In the genomic region with DNA sequence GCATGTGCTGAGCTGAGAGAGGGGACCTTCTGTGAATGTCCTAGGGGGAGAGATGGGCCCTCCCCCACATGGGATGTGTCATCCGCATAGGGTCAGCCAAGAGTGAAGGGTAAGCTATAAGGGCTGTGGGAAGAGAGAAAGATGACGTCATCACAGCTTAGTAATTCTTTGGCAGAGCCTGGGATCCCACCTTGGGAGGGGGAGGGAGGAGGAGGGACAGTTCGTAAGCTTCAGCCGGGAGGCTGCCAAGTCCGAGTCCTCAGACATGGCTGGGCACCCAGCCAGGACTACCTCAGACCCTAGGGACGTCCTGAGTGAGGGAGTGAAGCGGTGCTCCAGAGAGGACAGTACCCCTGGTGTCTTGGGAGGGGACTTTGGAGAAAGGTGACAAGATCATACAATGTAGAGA, we compare ENCODE assay signal across 9 mouse cellular contexts. TPM values are rescaled to one million over a fixed set of nuclear protein-coding genes. Genes with fewer than 3 reads are reported as not detected.
A peak's percentile ranks its signal among the peaks of the same experiment; 100 is the strongest.
DNase-seq lines count a peak whose midpoint lies in the region; ATAC-seq and TF ChIP-seq lines count a peak whose summit lies in the region.
"Had no signal": no experiment of that assay in that cellular context is flagged by ENCODE, and none has a peak within 500 bp of the region (broad histone marks: within the 10 kb centered on the region; RNA-seq: fewer than 3 reads in every experiment).

No protein-coding gene starts in this region.

- H3K36me3 ChIP-seq in forebrain, embryonic 12.5 days (replicated peaks): no peaks in the 10 kb centered on the region
- no peaks in the 10 kb centered on the region for H3K36me3 ChIP-seq in forebrain, postnatal 0 days (ENCODE audit: insufficient read depth)
- H3K36me3 ChIP-seq in midbrain, embryonic 11.5 days (ENCODE audit: control insufficient read depth, insufficient read depth, low read length): no peaks in the 10 kb centered on the region
- no peaks in the 10 kb centered on the region for H3K36me3 ChIP-seq in midbrain, embryonic 10.5 days

- TF ChIP-seq CTCF in forebrain, postnatal 0 days (IDR thresholded peaks at IDR 0.05; ENCODE audit: low read depth): no peak

- no peak for DNase-seq in forebrain, postnatal 0 days
- DNase-seq in midbrain, embryonic 11.5 days (ENCODE audit: low spot score, missing footprints): no peak
- no peak for DNase-seq in midbrain, embryonic 10.5 days (ENCODE audit: low spot score)
- DNase-seq in kidney, postnatal 14 days: peak; percentile 43
- peak; percentile 70 for DNase-seq in testis, postnatal 10 days (ENCODE audit: low spot score)
- no peak for DNase-seq in thymus, postnatal 36 days

- peaks cover 12% of the 10 kb centered on the region for H3K4me1 ChIP-seq in forebrain, embryonic 12.5 days
- H3K4me1 ChIP-seq in forebrain, postnatal 0 days (ENCODE audit: insufficient read depth): no peaks in the 10 kb centered on the region
- H3K4me1 ChIP-seq in midbrain, embryonic 11.5 days (ENCODE audit: control insufficient read depth, insufficient read depth, low read length): no peaks in the 10 kb centered on the region; the same call in 1 of the 2 replicates
- H3K4me1 ChIP-seq in midbrain, embryonic 10.5 days: peaks cover 15% of the 10 kb centered on the region

- no peak overlapping the region for H3K4me3 ChIP-seq in forebrain, embryonic 12.5 days (replicated peaks)
- no peak overlapping the region for H3K4me3 ChIP-seq in forebrain, postnatal 0 days (ENCODE audit: low read depth, low read length)
- no peak overlapping the region for H3K4me3 ChIP-seq in midbrain, embryonic 11.5 days (ENCODE audit: low read depth, low read length)
- no peak overlapping the region for H3K4me3 ChIP-seq in midbrain, embryonic 10.5 days

- no peaks in the 10 kb centered on the region for H3K9me3 ChIP-seq in forebrain, embryonic 12.5 days
- no peaks in the 10 kb centered on the region for H3K9me3 ChIP-seq in forebrain, postnatal 0 days (ENCODE audit: low read length)
- no peaks in the 10 kb centered on the region for H3K9me3 ChIP-seq in midbrain, embryonic 11.5 days (ENCODE audit: control insufficient read depth, low read length)
- no peaks in the 10 kb centered on the region for H3K9me3 ChIP-seq in midbrain, embryonic 10.5 days (replicated peaks)

- peaks cover 5% of the 10 kb centered on the region; the same call in 1 of the 2 replicates for H3K27me3 ChIP-seq in forebrain, embryonic 12.5 days
- no peaks in the 10 kb centered on the region for H3K27me3 ChIP-seq in forebrain, postnatal 0 days (ENCODE audit: insufficient read depth, low read length)
- no peaks in the 10 kb centered on the region for H3K27me3 ChIP-seq in midbrain, embryonic 11.5 days (ENCODE audit: control insufficient read depth, insufficient read depth, low read length)
- H3K27me3 ChIP-seq in midbrain, embryonic 10.5 days (ENCODE audit: low read depth, poor library complexity, severe bottlenecking): peaks cover 18% of the 10 kb centered on the region

- WGBS in forebrain, embryonic 12.5 days: 49% methylated on average over 7 of the region's 7 CpGs
- 26% methylated on average over 7 of the region's 7 CpGs for WGBS in forebrain, postnatal 0 days
- 69% methylated on average over 7 of the region's 7 CpGs for WGBS in midbrain, embryonic 11.5 days
- 81% methylated on average over 7 of the region's 7 CpGs for WGBS in midbrain, embryonic 10.5 days

- H3K4me2 ChIP-seq in forebrain, embryonic 12.5 days: no peak overlapping the region
- no peak overlapping the region for H3K4me2 ChIP-seq in forebrain, postnatal 0 days (ENCODE audit: low read depth)
- H3K4me2 ChIP-seq in midbrain, embryonic 11.5 days: no peak overlapping the region

- H3K27ac ChIP-seq in forebrain, embryonic 12.5 days: no peak overlapping the region
- no peak overlapping the region for H3K27ac ChIP-seq in forebrain, postnatal 0 days (ENCODE audit: low read depth, low read length)
- no peak overlapping the region for H3K27ac ChIP-seq in midbrain, embryonic 11.5 days (ENCODE audit: low read depth, low read length)
- H3K27ac ChIP-seq in midbrain, embryonic 10.5 days (replicated peaks): no peak overlapping the region; the same call in 1 of the 2 replicates
- H3K27ac ChIP-seq: liver, embryonic 14.5 days had no signal

- peak; percentile 61; the same call in 1 of the 2 replicates for ATAC-seq in forebrain, embryonic 12.5 days (ENCODE audit: low FRiP score)
- ATAC-seq in forebrain, postnatal 0 days: no peak
- ATAC-seq in midbrain, embryonic 11.5 days (ENCODE audit: low FRiP score): 0 out of 2 replicates have a peak, but pooled peaks have one; percentile 35
- ATAC-seq in erythroid progenitor cell, adult 5-6 weeks (replicated peaks; ENCODE audit: low FRiP score, poor library complexity, severe bottlenecking): no peak

- no peak overlapping the region for H3K9ac ChIP-seq in forebrain, embryonic 12.5 days
- H3K9ac ChIP-seq in forebrain, postnatal 0 days: no peak overlapping the region
- no peak overlapping the region for H3K9ac ChIP-seq in midbrain, embryonic 11.5 days (ENCODE audit: low read length)
- H3K9ac ChIP-seq: liver, embryonic 14.5 days had no signal

RNA-seq across cellular contexts. Expression of a gene that starts 57.9 kb away (rescaled TPM):
- 9.1 and 10.6 TPM in 2 replicates for polyA plus RNA-seq in forebrain, embryonic 12.5 days (2016; fragmentation: Nextera tagmentation; extraction: Ambion mirVana)
- 9.7 and 12.7 TPM in 2 replicates for total RNA-seq in forebrain, postnatal 0 days (2014; rRNA removed)
- 19.3 and 20.7 TPM in 2 replicates for polyA plus RNA-seq in forebrain, postnatal 0 days (2015; fragmentation: Nextera tagmentation; extraction: Ambion mirVana)
- polyA plus RNA-seq in midbrain, embryonic 11.5 days (2014; fragmentation: Nextera tagmentation; extraction: Ambion mirVana): 3.7 and 4.0 TPM in 2 replicates
- 5.1 and 5.9 TPM in 2 replicates for polyA plus RNA-seq in midbrain, embryonic 10.5 days (2016; fragmentation: Nextera tagmentation; extraction: Ambion mirVana)
- 310 and 373 TPM in 2 replicates for total RNA-seq in erythroid progenitor cell, adult 5-6 weeks (2015; ENCODE audit: low replicate concordance)
- total RNA-seq in erythroid progenitor cell, adult 5-6 weeks (2017; ENCODE audit: low replicate concordance): 342 and 415 TPM in 2 replicates

Comparison
In these comparisons a context has a peak if more than half of its experiments do, and no peak if none do; other contexts are left out.
1. ATAC-seq: peak in forebrain, embryonic 12.5 days (single experiment) and midbrain, embryonic 11.5 days (single experiment); none in forebrain, postnatal 0 days (single experiment) and erythroid progenitor cell, adult 5-6 weeks (single experiment).
2. DNase-seq: peak in kidney, postnatal 14 days (single experiment) and testis, postnatal 10 days (single experiment); none in forebrain, postnatal 0 days (single experiment), midbrain, embryonic 11.5 days (single experiment), midbrain, embryonic 10.5 days (single experiment) and thymus, postnatal 36 days (0 of 2).